Mouse (Mus musculus) fat pad, adult 2 months (tissue): ENCODE measurements around the gene Dhx36.

Experiments
- DNase-seq: peaks from one replicate; pipeline ENCODE4 v3.0.0-alpha.2; 2011; ENCODE audit warnings: low read depth, low spot score; ENCODE audit errors: extremely low read depth

Gene Dhx36

DNA sequence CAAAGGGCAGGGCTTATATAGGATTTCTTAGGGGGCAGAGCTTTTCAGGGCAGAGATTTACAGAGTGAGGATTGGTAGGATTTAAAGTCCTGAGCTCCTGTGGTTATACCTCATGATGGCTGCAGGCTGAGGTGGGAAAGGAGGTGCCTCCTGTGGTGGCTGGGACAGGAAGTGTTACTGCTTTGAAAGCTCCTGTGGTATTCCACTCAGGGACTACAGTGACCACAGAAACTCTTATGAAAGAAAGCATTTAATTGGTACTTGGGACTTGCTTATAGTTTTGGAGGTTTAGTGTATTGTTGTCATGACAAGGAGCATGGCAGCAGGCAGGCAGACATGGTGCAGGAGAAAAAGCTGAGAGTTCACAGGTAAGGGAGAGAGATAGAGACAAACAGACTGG lies 70.9 kb downstream of the Dhx36 start:
- no peak for DNase-seq

DNA sequence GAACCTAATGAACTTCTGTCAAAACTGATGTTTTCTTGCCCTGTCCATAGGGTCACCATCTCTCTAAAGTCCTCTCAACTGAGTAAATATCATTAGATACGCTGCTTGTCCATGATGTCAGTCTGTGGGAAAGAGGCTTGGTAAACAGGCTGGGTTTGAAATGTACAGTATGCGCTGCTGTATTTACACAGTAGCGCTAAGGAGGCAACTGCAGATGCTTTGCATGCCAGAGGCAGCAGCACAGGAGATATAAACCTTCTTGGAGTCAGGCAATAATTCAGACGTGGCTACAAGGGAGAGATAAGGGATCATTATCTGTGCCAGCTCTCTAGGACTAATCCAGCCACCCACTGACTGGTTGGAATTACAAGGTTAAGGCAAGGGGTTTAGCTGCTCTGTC lies 73.1 kb downstream of the Dhx36 start:
- no peak for DNase-seq

DNA sequence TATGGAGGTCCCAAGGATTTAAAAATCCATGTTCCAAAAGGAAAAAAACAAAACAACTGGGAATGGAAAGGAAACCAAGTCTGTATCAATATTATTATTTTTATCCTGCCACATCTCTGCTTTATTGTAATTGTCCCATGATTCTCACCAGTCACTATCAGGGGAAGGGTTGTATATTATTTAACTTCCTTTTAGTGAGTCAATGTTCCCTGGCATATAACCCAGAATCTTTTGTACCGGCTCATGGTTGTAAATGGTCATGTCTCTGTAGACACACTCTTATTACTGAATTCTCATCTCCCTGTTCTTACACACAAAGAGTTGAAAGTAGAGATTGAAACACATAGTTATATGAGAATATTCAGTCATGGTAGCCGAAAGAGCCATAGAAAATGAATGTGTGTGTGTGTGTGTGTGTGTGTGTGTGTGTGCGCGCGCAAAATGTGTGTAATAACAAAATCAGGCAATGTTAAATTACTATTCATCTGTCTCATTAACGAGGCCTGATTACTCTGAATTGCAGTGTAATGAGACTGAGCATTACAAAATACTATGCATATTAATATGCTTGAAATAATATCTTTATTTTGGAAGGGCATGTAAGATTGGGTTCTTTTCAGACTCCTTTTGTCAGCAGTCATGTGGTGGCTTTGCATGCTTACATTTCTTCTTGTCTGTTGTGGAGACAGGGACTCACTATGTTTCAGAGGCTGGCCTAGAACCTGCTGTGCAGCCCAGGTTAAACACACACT lies 88.2 kb downstream of the Dhx36 start:
- no peak for DNase-seq
